Mouse (Mus musculus) megakaryocyte, embryonic 14.5 days (primary cell): ENCODE measurements around the gene St3gal3.

Experiments
- FLI1 ChIP-seq: IDR thresholded peaks from 2 replicates; pipeline ENCODE4 v1.6.1; 2012; ENCODE audit warnings: low read length, inconsistent platforms, mixed read lengths
- GATA1 ChIP-seq: IDR thresholded peaks from 3 replicates; pipeline ENCODE4 v1.6.1; 2012; ENCODE audit warnings: mixed read lengths, low read length, inconsistent platforms, borderline replicate concordance

DNA sequence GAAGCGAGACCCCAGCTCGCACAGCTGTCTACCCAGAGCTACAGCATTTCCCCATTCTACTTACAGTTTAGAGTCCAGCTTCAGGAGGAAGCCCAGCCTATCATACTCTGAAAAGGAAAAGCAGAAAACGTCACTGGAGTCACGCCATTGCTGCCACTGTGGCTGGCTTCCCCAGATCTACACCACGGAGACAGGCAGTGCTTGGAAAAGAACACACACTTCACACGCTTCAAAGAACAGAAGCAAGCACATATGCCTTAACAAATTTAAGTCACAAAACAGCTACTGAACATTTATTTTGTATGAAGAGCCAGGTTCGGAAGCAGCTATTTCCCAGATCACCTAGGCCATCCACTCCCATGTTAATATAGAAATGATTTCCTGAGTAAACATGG lies 102.9 kb downstream of the St3gal3 start:
- TF ChIP-seq GATA1 (no peak), FLI1 (no peak)
